Mouse (Mus musculus): ENCODE measurements at regions not wholly inside any gene's neighbourhood (a gene's known extent, or its start where the extent isn't known, plus 50 kb on each side); places are given as distances from the start of the nearest gene placed in this dataset.

DNA sequence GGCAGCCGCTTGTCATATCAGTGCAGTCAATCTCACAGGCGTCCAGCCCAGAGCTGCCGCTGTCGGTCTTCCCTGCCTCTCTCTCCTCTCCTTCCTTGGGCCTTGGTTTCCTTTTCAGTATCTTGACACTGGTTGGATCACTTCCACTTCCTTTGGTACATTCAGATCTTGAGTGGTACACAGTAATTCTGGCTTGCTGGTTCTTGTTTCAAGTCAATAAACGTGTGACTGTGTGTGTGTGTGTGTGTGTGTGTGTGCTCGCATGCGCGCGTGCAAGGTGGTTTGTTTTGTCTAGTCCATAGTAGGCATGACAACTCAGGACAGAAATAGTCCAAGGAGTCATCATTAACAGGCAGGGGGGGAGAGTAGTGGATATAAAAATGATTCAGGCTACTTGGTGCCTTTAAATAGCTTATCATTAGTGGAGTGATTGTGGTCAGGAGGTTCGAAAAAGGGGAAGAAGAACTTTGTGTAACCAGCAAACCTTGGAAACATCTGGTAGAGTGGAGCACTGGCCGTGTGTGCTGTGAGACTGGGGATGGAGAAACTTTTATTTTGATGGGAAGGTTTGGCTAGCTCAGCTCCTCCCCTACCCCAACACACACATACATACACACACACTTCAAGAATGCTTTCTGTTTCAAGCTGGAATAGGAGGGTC lies 117.1 kb upstream of the Serp2 start:
- no peak for TF ChIP-seq POLR2A (IDR thresholded peaks at IDR 0.05; ENCODE audit: extremely low read depth, insufficient read depth, low read length)
- no peak for TF ChIP-seq CTCF (IDR thresholded peaks at IDR 0.05; ENCODE audit: extremely low read depth, insufficient read depth, low read length)
